Mouse (Mus musculus) hindbrain, postnatal 0 days (tissue): ENCODE results near the gene Ccdc12. TPM values are rescaled to one million over a fixed set of nuclear protein-coding genes. Genes with fewer than 3 reads are reported as not detected.

ENCODE experiments used
- ATAC-seq: fragments of 200-750 bp; cut with Nextera tagmentation; 2 replicates; pipeline ENCODE4 v1.8.0; 2017; ENCODE audit warnings: mild to moderate bottlenecking, moderate TSS enrichment, moderate library complexity
- DNase-seq: peaks from one replicate; pipeline ENCODE4 v3.0.0-alpha.2; 2015; ENCODE audit warnings: low spot score
- H3K27ac ChIP-seq: fragments of 300-500 bp; sonication (generic); 2 replicates; pipeline ENCODE4 v1.5.1; 2014; ENCODE audit warnings: mild to moderate bottlenecking
- H3K27me3 ChIP-seq: fragments of 300-500 bp; sonication (generic); 2 replicates; pipeline ENCODE4 v1.6.1; 2014; ENCODE audit warnings: low read length, mixed read lengths; ENCODE audit not compliant: insufficient read depth
- H3K36me3 ChIP-seq: fragments of 300-500 bp; sonication (generic); 2 replicates; pipeline ENCODE4 v1.6.1; 2014; ENCODE audit warnings: low read length, mixed read lengths; ENCODE audit not compliant: insufficient read depth
- H3K4me1 ChIP-seq: fragments of 300-500 bp; sonication (generic); 2 replicates; pipeline ENCODE4 v1.6.1; 2014; ENCODE audit warnings: antibody characterized with exemption, low read length, mixed read lengths; ENCODE audit not compliant: insufficient read depth
- H3K4me2 ChIP-seq: fragments of 300-500 bp; sonication (generic); 2 replicates; pipeline ENCODE4 v1.6.1; 2014; ENCODE audit warnings: low read depth, mild to moderate bottlenecking, low read length, moderate library complexity, mixed read lengths
- H3K4me3 ChIP-seq: fragments of 300-500 bp; sonication (generic); 2 replicates; pipeline ENCODE4 v1.5.1; 2014; ENCODE audit warnings: low read length
- H3K9ac ChIP-seq: fragments of 300-500 bp; sonication (generic); replicated peaks from 2 replicates; pipeline ENCODE4 v1.6.1; 2014; ENCODE audit warnings: mild to moderate bottlenecking, low read length, moderate library complexity, mixed read lengths
- H3K9me3 ChIP-seq: fragments of 300-500 bp; sonication (generic); 2 replicates; pipeline ENCODE4 v1.6.1; 2016; ENCODE audit warnings: low read length, mixed read lengths
- CTCF ChIP-seq: IDR thresholded peaks from 2 replicates; pipeline ENCODE4 v1.5.1; 2016; ENCODE audit warnings: antibody characterized with exemption, control low read depth, low read depth
- WGBS: fragments of 180-500 bp; shearing (Covaris S2); extraction: QIAGEN DNeasy Blood & Tissue Kit; methylation state at CpG from one replicate; pipeline ENCODE4 v1.1.7; 2014; 5-methylcytosine and 5-hydroxymethylcytosine counted together
- polyA plus RNA-seq: library from polyadenylated mRNA; unstranded; fragments of >200 nt; fragmentation: Nextera tagmentation; extraction: Ambion mirVana; gene quantifications from 2 replicates; pipeline ENCODE4 v1.2.1, GENCODE M21; 2015
- total RNA-seq: library from RNA; depleted of rRNA; stranded (reverse); fragments of >200 nt; gene quantifications from 2 replicates; pipeline ENCODE4 v1.2.3, GENCODE M21; 2014

Ccdc12 gene
- total and polyA plus RNA-seq, 2 experiments from 2014 or later: 17.0 to 113 TPM

GRCm38 (mm10) chr9:110632671-110633070, 23.6 kb upstream of the Ccdc12 start:
- H3K9ac ChIP-seq: no peak overlapping the region
- no peak overlapping the region for H3K4me2 ChIP-seq
- no peak overlapping the region for H3K4me3 ChIP-seq
- TF ChIP-seq CTCF: no peak
- ATAC-seq (no peak), DNase-seq (no peak)
- H3K27me3 ChIP-seq: no peaks in the 10 kb centered on the region
- no peaks in the 10 kb centered on the region for H3K9me3 ChIP-seq
- H3K4me1 ChIP-seq: no peaks in the 10 kb centered on the region
- WGBS: 80% methylated on average over 15 of the region's 15 CpGs
- no peak overlapping the region for H3K27ac ChIP-seq
- no peaks in the 10 kb centered on the region for H3K36me3 ChIP-seq

GRCm38 (mm10) chr9:110633882-110634281, 22.4 kb upstream of the Ccdc12 start:
- Histone ChIP-seq H3K4me3 (no peak overlapping the region), H3K4me2 (no peak overlapping the region), H3K36me3 (no peaks in the 10 kb centered on the region), H3K27me3 (no peaks in the 10 kb centered on the region), H3K9me3 (no peaks in the 10 kb centered on the region), H3K27ac (no peak overlapping the region), H3K4me1 (no peaks in the 10 kb centered on the region), H3K9ac (no peak overlapping the region)
- ATAC-seq: no peak
- DNase-seq: no peak
- no peak for TF ChIP-seq CTCF
- 84% methylated on average over 17 of the region's 17 CpGs for WGBS

GRCm38 (mm10) chr9:110635225-110635624, 21.1 kb upstream of the Ccdc12 start:
- 11% methylated on average over 19 of the region's 19 CpGs for WGBS
- Histone ChIP-seq H3K27me3 (no peaks in the 10 kb centered on the region), H3K9me3 (no peaks in the 10 kb centered on the region), H3K27ac (no peak overlapping the region), H3K9ac (no peak overlapping the region), H3K4me2 (no peak overlapping the region), H3K36me3 (no peaks in the 10 kb centered on the region), H3K4me3 (no peak overlapping the region), H3K4me1 (no peaks in the 10 kb centered on the region)
- DNase-seq (peak; percentile 88), ATAC-seq (peak; percentile 47)
- TF ChIP-seq CTCF: peak; percentile 97

GRCm38 (mm10) chr9:110638611-110639021, 17.7 kb upstream of the Ccdc12 start:
- 63% methylated on average over 10 of the region's 10 CpGs for WGBS
- ATAC-seq (peak; percentile 33; the same call in 1 of the 2 replicates), DNase-seq (peak; percentile 38)
- H3K4me1 ChIP-seq: no peaks in the 10 kb centered on the region
- H3K9me3 ChIP-seq: no peaks in the 10 kb centered on the region
- H3K4me3 ChIP-seq: no peak overlapping the region
- no peaks in the 10 kb centered on the region for H3K27me3 ChIP-seq
- H3K4me2 ChIP-seq: no peak overlapping the region
- H3K36me3 ChIP-seq: no peaks in the 10 kb centered on the region
- TF ChIP-seq CTCF: peak; percentile 14; the same call in 1 of the 2 replicates
- H3K9ac ChIP-seq: no peak overlapping the region
- no peak overlapping the region for H3K27ac ChIP-seq

- ATAC-seq: no peak
- WGBS: 87% methylated on average over 5 of the region's 5 CpGs
- Histone ChIP-seq H3K27ac (no peak overlapping the region), H3K4me3 (no peak overlapping the region), H3K27me3 (no peaks in the 10 kb centered on the region), H3K36me3 (no peaks in the 10 kb centered on the region), H3K4me1 (no peaks in the 10 kb centered on the region), H3K9ac (no peak overlapping the region), H3K4me2 (no peak overlapping the region), H3K9me3 (no peaks in the 10 kb centered on the region)
- DNase-seq: no peak
- TF ChIP-seq CTCF: no peak
Measured at GRCm38 (mm10) chr9:110641006-110641405, 15.3 kb upstream of the Ccdc12 start.

- no peaks in the 10 kb centered on the region for H3K27me3 ChIP-seq
- 46% methylated on average over 5 of the region's 5 CpGs for WGBS
- no peaks in the 10 kb centered on the region for H3K36me3 ChIP-seq
- TF ChIP-seq CTCF: no peak
- ATAC-seq: no peak
- no peak for DNase-seq
- H3K9ac ChIP-seq: no peak overlapping the region
- no peaks in the 10 kb centered on the region for H3K9me3 ChIP-seq
- H3K4me1 ChIP-seq: no peaks in the 10 kb centered on the region
- H3K27ac ChIP-seq: no peak overlapping the region
- no peak overlapping the region for H3K4me2 ChIP-seq
- no peak overlapping the region for H3K4me3 ChIP-seq
Measured at GRCm38 (mm10) chr9:110642812-110643524, 13.3 kb upstream of the Ccdc12 start.

- Histone ChIP-seq H3K27me3 (no peaks in the 10 kb centered on the region), H3K4me2 (no peak overlapping the region), H3K36me3 (no peaks in the 10 kb centered on the region), H3K9ac (no peak overlapping the region), H3K4me1 (no peaks in the 10 kb centered on the region), H3K4me3 (no peak overlapping the region), H3K27ac (no peak overlapping the region), H3K9me3 (no peaks in the 10 kb centered on the region)
- 68% methylated on average over 9 of the region's 9 CpGs for WGBS
- TF ChIP-seq CTCF: no peak
- ATAC-seq: no peak
- no peak for DNase-seq
Measured at GRCm38 (mm10) chr9:110643787-110644186, 12.5 kb upstream of the Ccdc12 start.
